Mouse (Mus musculus): ENCODE data around the gene Snx1.

Gene Snx1

GRCm38 (mm10) chr9:66052731-66053130 is 73.7 kb downstream of the Snx1 start:
- no peak for DNase-seq (ENCODE audit: low read depth in 1 of 2, low spot score in 2 of 2)

GRCm38 (mm10) chr9:66051493-66051892 is 74.9 kb downstream of the Snx1 start:
- DNase-seq (ENCODE audit: low read depth in 1 of 2, low spot score in 2 of 2), result no peak

GRCm38 (mm10) chr9:66049931-66050601 is 76.3 kb downstream of the Snx1 start:
- no peak for DNase-seq (ENCODE audit: low read depth in 1 of 2, low spot score in 2 of 2)

GRCm38 (mm10) chr9:66043241-66043640 is 83.1 kb downstream of the Snx1 start:
- DNase-seq (ENCODE audit: low read depth in 1 of 2, low spot score in 2 of 2), result no peak

GRCm38 (mm10) chr9:66042331-66042730 is 84.1 kb downstream of the Snx1 start:
- no peak for DNase-seq (ENCODE audit: low read depth in 1 of 2, low spot score in 2 of 2)

GRCm38 (mm10) chr9:66040801-66041200 is 85.6 kb downstream of the Snx1 start:
- DNase-seq (ENCODE audit: low read depth in 1 of 2, low spot score in 2 of 2), result no peak

- no peak for DNase-seq (ENCODE audit: low read depth in 1 of 2, low spot score in 2 of 2)
These were observed 87.1 kb downstream of the Snx1 start for GRCm38 (mm10) chr9:66039290-66039689.

- DNase-seq (ENCODE audit: low read depth in 1 of 2, low spot score in 2 of 2), result no peak
These were observed 87.8 kb downstream of the Snx1 start for GRCm38 (mm10) chr9:66038581-66038980.
